Mouse (Mus musculus): ENCODE measurements at regions not wholly inside any gene's neighbourhood (a gene's known extent, or its start where the extent isn't known, plus 50 kb on each side); places are given as distances from the start of the nearest gene placed in this dataset.
"Not testable (repeated sequence)": the region's sequence is repeated elsewhere in the genome, so short reads cannot be mapped to it uniquely, and the experiment has no call there.

DNA sequence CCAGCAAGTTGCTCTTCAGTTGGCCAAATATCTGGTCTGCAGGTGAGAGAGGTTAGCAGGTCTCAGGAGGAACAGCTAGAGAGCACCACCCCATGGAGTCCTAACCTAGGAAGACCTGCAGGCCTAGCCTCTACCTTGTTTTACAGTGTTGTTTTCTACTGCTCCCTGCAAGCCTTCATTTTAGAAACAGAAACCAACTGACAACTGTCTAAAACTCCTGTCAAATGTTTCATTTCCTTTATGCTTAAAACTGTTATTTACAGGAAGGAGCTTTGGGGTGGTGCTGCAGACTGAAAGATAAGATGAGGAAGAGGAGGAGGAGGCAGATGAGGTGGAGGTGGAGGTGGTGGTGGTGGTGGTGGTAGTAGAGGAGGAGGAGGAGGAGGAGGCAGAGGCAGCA lies 96.6 kb upstream of the Selenop start:
- CTCF ChIA-PET = no interaction called here
- POLR2A ChIA-PET = no interaction called here
- ATAC-seq (no peak), DNase-seq (ENCODE audit: low read depth, low spot score) (no peak)
- H3K27me3 ChIP-seq = no peaks in the 10 kb centered on the region
- TF ChIP-seq CTCF (IDR thresholded peaks at IDR 0.05) = no peak
- in situ Hi-C loops (cut with MboI; ENCODE audit: low pct_unique_long_range_greater_than_20kb) = no loop called here

DNA sequence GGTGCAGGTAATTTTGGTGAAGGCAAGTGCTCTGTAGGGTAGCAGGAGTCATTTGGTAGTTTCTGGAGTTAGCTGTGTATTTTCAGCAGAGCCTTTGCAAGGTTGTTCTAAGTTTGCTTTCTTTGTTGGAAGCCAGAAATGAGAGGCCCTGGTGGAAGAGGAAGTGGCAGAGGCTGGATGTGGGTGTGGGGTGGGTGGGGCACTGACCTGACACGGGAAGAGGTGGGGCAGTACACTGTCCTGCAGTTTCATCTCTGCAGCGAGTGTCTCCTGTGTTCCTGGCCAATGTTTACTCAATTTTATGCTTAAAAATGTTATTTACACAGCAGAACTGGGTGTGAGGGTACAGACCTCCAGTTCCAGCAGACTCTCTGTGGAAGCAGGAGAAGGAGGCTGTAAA lies 94.3 kb upstream of the Selenop start:
- no peak for DNase-seq (ENCODE audit: low read depth, low spot score)
- ATAC-seq = no peak
- peaks cover under 1% of the 10 kb centered on the region for H3K27me3 ChIP-seq
- CTCF ChIA-PET = interaction anchor here (1.8 kb wide), 1 partner anchor 14 kb away, joined by 4 read pairs; no protein-coding TSS in a partner anchor
- in situ Hi-C loops (cut with MboI; ENCODE audit: low pct_unique_long_range_greater_than_20kb) = no loop called here
- POLR2A ChIA-PET = no interaction called here
- TF ChIP-seq CTCF (IDR thresholded peaks at IDR 0.05) = no peak

DNA sequence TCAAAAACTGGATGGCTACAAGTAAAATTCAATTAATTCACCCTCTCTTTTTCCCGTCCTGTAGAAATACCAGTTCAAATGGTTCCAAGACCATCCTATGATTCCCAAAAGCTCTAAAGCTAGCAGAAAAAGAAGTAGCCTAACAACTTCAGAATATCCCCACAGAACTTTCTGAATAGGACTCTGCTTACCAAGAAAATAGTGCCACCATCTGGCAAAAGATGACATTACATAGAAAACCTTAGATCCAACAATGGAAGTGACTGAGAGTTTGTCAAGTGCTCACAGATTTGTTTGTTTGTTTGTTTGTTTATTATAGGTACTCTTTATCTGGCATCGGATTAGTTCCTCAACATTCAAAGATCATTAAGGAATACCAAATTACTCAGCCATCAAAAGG lies 93.5 kb upstream of the Selenop start:
- POLR2A ChIA-PET = no interaction called here
- in situ Hi-C loops (cut with MboI; ENCODE audit: low pct_unique_long_range_greater_than_20kb) = no loop called here
- H3K27me3 ChIP-seq = peaks cover 4% of the 10 kb centered on the region
- TF ChIP-seq CTCF (IDR thresholded peaks at IDR 0.05) = peak; percentile 49
- DNase-seq (ENCODE audit: low read depth, low spot score) = peak; percentile 3
- ATAC-seq = peak; percentile 31
- CTCF ChIA-PET = interaction anchor here (1.8 kb wide), 1 partner anchor 14 kb away, joined by 4 read pairs; no protein-coding TSS in a partner anchor

- in situ Hi-C loops (cut with MboI; ENCODE audit: low pct_unique_long_range_greater_than_20kb) = loop anchor here (10.0 to 25.0 kb wide), 2 partner anchors 383 to 710 kb away; partner anchors contain the start of gene Ghr
- peak; percentile 67 for ATAC-seq
- ChIA-PET CTCF (interaction anchor here (0.9 to 1.7 kb wide), 2 partner anchors 25 to 26 kb away, joined by 3 to 7 read pairs; no protein-coding TSS in a partner anchor), POLR2A (no interaction called here)
- H3K27me3 ChIP-seq = no peaks in the 10 kb centered on the region
- TF ChIP-seq CTCF (IDR thresholded peaks at IDR 0.05) = peak; percentile 86
- DNase-seq (ENCODE audit: low read depth, low spot score) = peak; percentile 17
These were observed 66.3 kb upstream of the Selenop start for GRCm38 (mm10) chr15:3201912-3202653.

DNA sequence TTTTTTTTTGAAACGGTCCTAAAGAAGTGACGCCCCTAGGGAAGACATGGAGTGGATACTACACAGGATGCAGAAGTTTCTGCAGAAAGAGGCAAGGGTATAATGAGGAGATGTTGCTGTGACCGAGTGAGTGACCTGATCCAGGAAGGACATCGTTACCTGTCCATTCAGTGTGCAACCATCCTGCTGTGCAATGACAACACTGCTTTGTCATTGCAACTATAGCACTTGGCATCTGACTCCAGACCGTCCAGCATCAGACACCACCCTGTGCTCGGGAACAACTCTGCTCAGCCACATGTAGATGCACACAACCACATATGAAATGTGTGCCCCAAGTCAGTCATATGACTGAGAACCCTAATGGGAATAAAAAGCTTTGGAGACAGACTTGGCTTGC lies 62.8 kb upstream of the Selenop start:
- H3K27me3 ChIP-seq = no peaks in the 10 kb centered on the region
- POLR2A ChIA-PET = no interaction called here
- TF ChIP-seq CTCF (IDR thresholded peaks at IDR 0.05) = no peak
- CTCF ChIA-PET = no interaction called here
- no peak for DNase-seq (ENCODE audit: low read depth, low spot score)
- no peak for ATAC-seq
- in situ Hi-C loops (cut with MboI; ENCODE audit: low pct_unique_long_range_greater_than_20kb) = loop anchor here (10.0 to 25.0 kb wide), 2 partner anchors 379 to 707 kb away; partner anchors contain the start of gene Ghr

DNA sequence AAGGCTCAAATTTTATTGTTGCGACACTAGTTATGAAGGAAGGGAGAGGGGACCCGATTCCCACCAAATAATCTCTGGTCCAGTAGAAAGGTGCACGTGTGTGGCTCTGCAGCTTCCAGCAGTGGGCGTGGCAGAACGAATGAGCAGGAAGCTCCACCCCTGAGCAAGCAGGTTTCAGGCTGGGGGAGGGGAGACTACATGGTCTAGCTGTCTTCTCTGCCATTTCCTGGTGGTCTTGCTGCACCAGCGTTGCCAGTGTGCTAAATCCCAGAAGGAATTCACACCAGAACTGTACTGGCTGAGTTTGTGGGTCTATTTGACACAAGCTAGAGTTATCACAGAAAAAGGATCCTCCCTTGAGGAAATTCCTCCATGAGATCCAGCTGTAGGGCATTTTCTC lies 62.3 kb upstream of the Selenop start:
- in situ Hi-C loops (cut with MboI; ENCODE audit: low pct_unique_long_range_greater_than_20kb) = loop anchor here (10.0 to 25.0 kb wide), 2 partner anchors 379 to 706 kb away; partner anchors contain the start of gene Ghr
- DNase-seq (ENCODE audit: low read depth, low spot score); H3K27me3 ChIP-seq; POLR2A ChIA-PET; ATAC-seq: not testable (repeated sequence)
- CTCF ChIA-PET = interaction anchor here (1.3 to 1.4 kb wide), 2 partner anchors 9 to 89 kb away, joined by 3 read pairs; no protein-coding TSS in a partner anchor

GRCm38 (mm10) chr15:3213721-3214120 lies 54.6 kb upstream of the Selenop start:
- POLR2A ChIA-PET = no interaction called here
- H3K27me3 ChIP-seq = no peaks in the 10 kb centered on the region
- CTCF ChIA-PET = interaction anchor here (0.7 to 1.5 kb wide), 10 partner anchors 10 to 142 kb away, joined by 3 to 6 read pairs (median 4); no protein-coding TSS in a partner anchor
- peak; percentile 68 for TF ChIP-seq CTCF (IDR thresholded peaks at IDR 0.05)
- in situ Hi-C loops (cut with MboI; ENCODE audit: low pct_unique_long_range_greater_than_20kb) = loop anchor here (25.0 kb wide), 1 partner anchor 699 kb away; no protein-coding TSS in a partner anchor
- peak; percentile 51 for ATAC-seq
- peak; percentile 9 for DNase-seq (ENCODE audit: low read depth, low spot score)

- CTCF ChIA-PET = interaction anchor here (1.3 to 2.1 kb wide), 3 partner anchors 9 to 24 kb away, joined by 3 to 7 read pairs (median 3); no protein-coding TSS in a partner anchor
- TF ChIP-seq CTCF (IDR thresholded peaks at IDR 0.05) = no peak
- DNase-seq (ENCODE audit: low read depth, low spot score) (no peak), ATAC-seq (no peak)
- in situ Hi-C loops (cut with MboI; ENCODE audit: low pct_unique_long_range_greater_than_20kb) = loop anchor here (25.0 kb wide), 1 partner anchor 697 kb away; no protein-coding TSS in a partner anchor
- POLR2A ChIA-PET = no interaction called here
- H3K27me3 ChIP-seq = no peaks in the 10 kb centered on the region
These were observed 53.1 kb upstream of the Selenop start for GRCm38 (mm10) chr15:3215201-3215600.
